Mouse (Mus musculus) stomach, embryonic 15.5 days (tissue): ENCODE data around the gene Filip1l. TPM values are rescaled to one million over a fixed set of nuclear protein-coding genes. Genes with fewer than 3 reads are reported as not detected.
A peak's percentile ranks its signal among the peaks of the same experiment; 100 is the strongest.

Experiments used
- ATAC-seq: fragments of 200-750 bp; cut with Nextera tagmentation; 2 replicates; pipeline ENCODE4 v1.8.0; 2017; ENCODE audit warnings: low read depth, moderate number of reproducible peaks, moderate TSS enrichment; ENCODE audit not compliant: insufficient read depth, low FRiP score
- H3K27ac ChIP-seq: fragments of 300-500 bp; sonication (generic); 2 replicates; pipeline ENCODE4 v1.5.1; 2015; ENCODE audit warnings: mild to moderate bottlenecking, inconsistent platforms
- H3K27me3 ChIP-seq: fragments of 300-500 bp; sonication (generic); replicated peaks from 2 replicates; pipeline ENCODE4 v1.6.1; 2015; ENCODE audit warnings: inconsistent platforms
- H3K36me3 ChIP-seq: fragments of 300-500 bp; sonication (generic); 2 replicates; pipeline ENCODE4 v1.6.1; 2015; ENCODE audit warnings: inconsistent platforms
- H3K4me1 ChIP-seq: fragments of 300-500 bp; sonication (generic); 2 replicates; pipeline ENCODE4 v1.6.1; 2015; ENCODE audit warnings: inconsistent platforms
- H3K4me2 ChIP-seq: fragments of 300-500 bp; sonication (generic); 2 replicates; pipeline ENCODE4 v1.6.1; 2015; ENCODE audit warnings: mild to moderate bottlenecking, inconsistent platforms
- H3K4me3 ChIP-seq: fragments of 300-500 bp; sonication (generic); replicated peaks from 2 replicates; pipeline ENCODE4 v1.5.1; 2015; ENCODE audit warnings: inconsistent platforms
- H3K9ac ChIP-seq: fragments of 300-500 bp; sonication (generic); 2 replicates; pipeline ENCODE4 v1.6.1; 2015; ENCODE audit warnings: inconsistent platforms
- H3K9me3 ChIP-seq: fragments of 300-500 bp; sonication (generic); 2 replicates; pipeline ENCODE4 v1.6.1; 2016; ENCODE audit warnings: inconsistent platforms
- WGBS: fragments of 180-500 bp; shearing (Covaris S2); methylation state at CpG from one replicate; pipeline ENCODE4 v1.1.7; 2015; 5-methylcytosine and 5-hydroxymethylcytosine counted together
- polyA plus RNA-seq: library from polyadenylated mRNA; unstranded; fragments of >200 nt; fragmentation: Nextera tagmentation; extraction: Ambion mirVana; gene quantifications from 2 replicates; pipeline ENCODE4 v1.2.1, GENCODE M21; 2015

Gene Filip1l
- polyA plus RNA-seq, 1 experiment from 2014 or later: 42.1 TPM

DNA sequence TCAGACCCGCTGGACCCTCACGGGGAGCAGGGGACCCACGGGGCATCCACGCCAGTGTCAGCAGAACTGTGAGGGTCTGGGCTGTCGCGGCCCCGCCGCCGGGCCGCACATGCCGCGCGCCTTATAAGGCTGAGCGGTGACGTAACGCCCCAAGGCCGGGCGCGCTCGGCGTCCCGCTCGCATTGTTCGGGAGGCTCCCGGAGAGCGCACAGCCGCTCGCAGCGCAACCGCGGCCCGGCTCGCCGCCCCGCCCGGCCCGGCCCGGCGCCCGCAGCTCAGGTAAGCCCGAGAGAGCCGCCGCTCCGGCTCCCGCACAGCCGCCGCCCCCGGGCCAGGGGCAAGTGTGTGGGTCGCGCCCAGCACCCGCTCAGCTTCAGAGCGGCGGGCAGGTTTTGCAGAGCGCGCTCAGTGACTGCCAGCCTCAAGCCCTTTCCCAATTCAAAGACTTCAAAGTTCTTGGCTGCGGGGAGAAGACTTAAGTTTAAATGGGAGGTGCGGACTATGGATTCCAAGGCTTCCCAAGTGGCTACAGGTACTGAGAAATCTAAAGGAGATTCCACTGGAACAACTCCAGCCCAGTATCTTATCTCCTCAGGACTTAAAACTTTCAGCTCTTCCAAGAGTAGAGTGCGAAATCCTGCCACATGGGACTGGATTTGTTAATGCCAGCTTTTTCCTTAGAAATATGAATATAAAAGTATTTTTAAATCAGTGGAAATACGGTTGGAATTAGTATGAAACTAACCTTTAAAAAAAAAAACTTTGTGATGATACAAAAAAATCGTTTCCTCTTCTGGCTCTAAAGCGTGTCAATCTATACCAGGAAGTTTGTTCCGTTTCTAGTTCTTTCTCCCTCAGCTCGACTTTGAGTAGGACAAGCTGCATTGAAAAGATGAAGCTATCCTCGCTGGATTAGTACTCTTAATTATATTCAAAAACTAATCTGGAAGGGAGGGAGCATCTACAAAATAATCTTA, 196.5 kb downstream of the Filip1l start:
- no peaks in the 10 kb centered on the region for H3K9me3 ChIP-seq
- H3K4me3 ChIP-seq: peak overlapping the region; percentile 82
- H3K4me2 ChIP-seq: peak overlapping the region; percentile 89
- no peaks in the 10 kb centered on the region; the same call in 1 of the 2 replicates for H3K4me1 ChIP-seq
- peak overlapping the region; percentile 87 for H3K9ac ChIP-seq
- H3K27me3 ChIP-seq: no peaks in the 10 kb centered on the region
- peak overlapping the region; percentile 80 for H3K27ac ChIP-seq
- 1% methylated on average over 64 of the region's 64 CpGs for WGBS
- ATAC-seq: peak; percentile 96
- H3K36me3 ChIP-seq: no peaks in the 10 kb centered on the region

DNA sequence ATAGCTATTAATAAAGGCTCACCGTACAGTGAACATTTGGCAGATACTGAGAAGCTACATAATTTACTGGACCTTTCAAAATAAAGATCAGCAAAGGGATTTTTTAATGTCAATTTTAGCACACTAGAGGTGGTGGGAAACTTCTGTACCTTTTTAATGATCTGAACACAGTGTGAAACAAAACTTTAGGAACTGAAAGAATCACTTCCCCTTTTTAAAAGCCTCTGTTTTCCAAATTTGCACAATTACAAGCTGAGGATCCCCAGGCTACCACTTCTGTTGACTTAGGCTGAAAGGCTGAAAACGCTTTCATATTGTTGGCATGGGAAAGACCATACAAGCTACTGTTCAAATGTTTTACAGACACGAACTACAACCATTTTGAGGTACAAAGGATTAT, 197.2 kb downstream of the Filip1l start:
- peak overlapping the region; percentile 80; the same call in 1 of the 2 replicates for H3K27ac ChIP-seq
- H3K4me3 ChIP-seq: peak overlapping the region; percentile 82
- no peaks in the 10 kb centered on the region for H3K36me3 ChIP-seq
- no peak for ATAC-seq
- no peaks in the 10 kb centered on the region; the same call in 1 of the 2 replicates for H3K4me1 ChIP-seq
- H3K27me3 ChIP-seq: no peaks in the 10 kb centered on the region
- WGBS: 19% methylated on average over 3 of the region's 3 CpGs
- H3K9me3 ChIP-seq: no peaks in the 10 kb centered on the region
- H3K4me2 ChIP-seq: peak overlapping the region; percentile 89
- peak overlapping the region; percentile 19; the same call in 1 of the 2 replicates for H3K9ac ChIP-seq

DNA sequence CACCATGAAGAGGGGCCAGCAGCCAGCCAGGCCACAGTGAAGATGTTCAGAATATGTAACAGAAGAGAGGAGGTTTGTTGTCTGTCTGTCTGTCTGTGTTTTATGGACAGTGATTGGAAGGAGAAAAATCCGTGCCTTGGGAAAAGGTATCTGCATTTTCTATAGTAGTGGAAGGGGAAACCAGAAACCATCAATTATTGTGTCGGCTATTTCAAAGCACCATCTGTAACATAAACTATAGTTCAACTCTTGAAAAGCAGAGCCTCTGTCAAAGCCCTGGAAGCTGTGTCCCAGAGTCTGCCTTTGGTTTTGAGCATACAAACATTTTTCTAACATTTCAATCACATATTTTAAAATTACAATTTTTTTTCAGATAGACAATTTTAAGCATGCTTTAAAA, 197.9 kb downstream of the Filip1l start:
- no peaks in the 10 kb centered on the region; the same call in 1 of the 2 replicates for H3K4me1 ChIP-seq
- peak overlapping the region; percentile 38 for H3K4me3 ChIP-seq
- no peak overlapping the region for H3K27ac ChIP-seq
- WGBS: 21% methylated on average over 2 of the region's 2 CpGs
- ATAC-seq: no peak
- peak overlapping the region; percentile 44 for H3K4me2 ChIP-seq
- no peaks in the 10 kb centered on the region for H3K36me3 ChIP-seq
- H3K9ac ChIP-seq: peak overlapping the region; percentile 6; the same call in 1 of the 2 replicates
- no peaks in the 10 kb centered on the region for H3K27me3 ChIP-seq
- H3K9me3 ChIP-seq: no peaks in the 10 kb centered on the region

DNA sequence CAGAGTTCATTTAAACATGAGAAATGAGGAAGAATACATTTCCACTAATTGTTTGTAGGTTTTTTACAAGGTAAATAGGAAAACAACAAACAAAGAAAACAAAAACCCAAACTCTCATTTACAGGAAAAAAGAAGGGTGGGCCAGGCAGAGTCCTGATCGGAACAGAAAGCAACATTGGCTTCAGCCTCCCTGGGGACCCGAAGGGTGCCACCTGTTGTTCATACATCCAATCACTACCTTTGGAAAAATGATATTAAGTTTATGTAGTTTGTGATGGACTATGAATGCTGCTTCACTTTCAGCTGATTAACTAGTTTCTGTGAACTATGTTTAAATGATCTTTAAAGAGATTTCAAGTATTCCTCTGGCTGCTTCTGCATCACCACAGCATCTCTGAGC, 198.7 kb downstream of the Filip1l start:
- no peaks in the 10 kb centered on the region for H3K27me3 ChIP-seq
- H3K27ac ChIP-seq: no peak overlapping the region
- no peaks in the 10 kb centered on the region for H3K36me3 ChIP-seq
- 62% methylated on average over 2 of the region's 2 CpGs for WGBS
- no peak overlapping the region for H3K4me3 ChIP-seq
- no peak overlapping the region for H3K9ac ChIP-seq
- peak overlapping the region; percentile 44 for H3K4me2 ChIP-seq
- no peak for ATAC-seq
- peaks cover 5% of the 10 kb centered on the region; the same call in 1 of the 2 replicates for H3K4me1 ChIP-seq
- H3K9me3 ChIP-seq: no peaks in the 10 kb centered on the region

DNA sequence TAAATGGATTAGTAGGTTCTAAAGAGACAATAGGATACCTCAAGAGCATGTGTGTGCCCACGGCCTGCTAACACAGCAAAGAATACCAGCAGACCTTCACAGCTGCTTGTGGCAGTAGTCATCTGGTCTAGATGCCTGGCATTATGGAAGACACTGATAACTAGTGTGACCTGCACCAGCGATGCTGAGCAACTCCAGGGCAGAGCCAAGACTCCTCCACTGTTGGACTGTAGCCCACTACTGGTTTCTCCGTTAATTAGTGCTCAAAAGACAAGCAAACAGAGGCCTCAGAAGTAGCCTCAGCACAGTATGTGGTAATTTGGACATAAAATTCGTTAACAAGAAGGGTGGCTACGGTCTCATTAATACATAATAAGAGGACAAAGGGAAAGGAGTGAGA, 199.8 kb downstream of the Filip1l start:
- Histone ChIP-seq H3K4me1 (peaks cover 7% of the 10 kb centered on the region; the same call in 1 of the 2 replicates), H3K4me2 (0 out of 2 replicates have a peak overlapping the region, but pooled peaks have one; percentile 14), H3K4me3 (no peak overlapping the region), H3K9me3 (no peaks in the 10 kb centered on the region), H3K36me3 (no peaks in the 10 kb centered on the region), H3K27ac (no peak overlapping the region), H3K27me3 (no peaks in the 10 kb centered on the region), H3K9ac (no peak overlapping the region)
- WGBS: 85% methylated on average over 5 of the region's 5 CpGs
- no peak for ATAC-seq

DNA sequence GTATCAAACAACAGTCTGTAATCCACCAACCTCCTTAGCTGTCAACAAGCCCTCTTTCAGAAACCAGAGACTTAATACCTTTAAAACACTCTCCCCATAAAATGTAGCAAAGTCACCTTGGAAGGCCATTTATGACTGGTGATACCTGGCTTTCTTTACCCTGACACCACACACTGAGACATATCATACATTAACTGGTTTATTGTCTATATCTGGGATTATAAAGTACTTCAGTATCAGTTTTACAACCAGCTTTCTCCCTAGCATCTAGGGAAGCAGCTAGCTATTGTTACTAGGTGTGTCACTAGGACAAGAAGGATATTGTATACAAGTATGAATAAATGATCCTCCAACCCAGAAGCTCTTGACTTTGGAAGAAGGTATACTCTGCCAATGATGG, 200.3 kb downstream of the Filip1l start:
- no peak overlapping the region for H3K27ac ChIP-seq
- H3K36me3 ChIP-seq: no peaks in the 10 kb centered on the region
- no peak for ATAC-seq
- no peak overlapping the region for H3K4me3 ChIP-seq
- no peaks in the 10 kb centered on the region for H3K27me3 ChIP-seq
- peaks cover 7% of the 10 kb centered on the region; the same call in 1 of the 2 replicates for H3K4me1 ChIP-seq
- no peak overlapping the region for H3K9ac ChIP-seq
- no peaks in the 10 kb centered on the region for H3K9me3 ChIP-seq
- no peak overlapping the region for H3K4me2 ChIP-seq

DNA sequence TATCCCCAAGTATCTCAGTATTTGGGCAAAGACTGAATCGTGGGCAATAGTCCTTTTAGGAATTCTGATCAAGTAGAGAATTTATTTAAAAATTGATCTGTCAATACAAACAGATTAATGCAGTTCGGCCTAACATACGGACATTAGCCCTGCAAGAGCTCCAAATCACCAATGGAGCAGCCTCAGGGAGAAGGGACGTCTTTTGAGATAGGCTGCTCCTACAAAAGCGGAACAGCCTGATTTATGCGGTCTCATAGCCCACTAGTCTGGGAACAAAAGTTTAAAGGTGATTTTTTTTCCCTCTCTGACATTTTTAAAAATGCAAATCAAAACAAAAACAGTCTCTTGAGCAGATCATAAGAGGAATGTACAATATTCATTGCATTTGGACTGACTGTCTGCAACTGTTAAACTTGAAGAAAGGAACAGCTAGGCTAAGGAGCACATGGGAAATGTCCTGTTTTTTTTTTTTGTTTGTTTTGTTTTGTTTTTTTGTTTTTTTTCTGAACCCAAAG, 202.1 kb downstream of the Filip1l start:
- Histone ChIP-seq H3K4me1 (peaks cover 7% of the 10 kb centered on the region; the same call in 1 of the 2 replicates), H3K4me2 (no peak overlapping the region; the same call in 1 of the 2 replicates), H3K27ac (no peak overlapping the region), H3K4me3 (no peak overlapping the region), H3K27me3 (no peaks in the 10 kb centered on the region), H3K36me3 (no peaks in the 10 kb centered on the region), H3K9me3 (no peaks in the 10 kb centered on the region), H3K9ac (no peak overlapping the region)
- ATAC-seq: no peak
- WGBS: 81% methylated on average over 6 of the region's 6 CpGs

DNA sequence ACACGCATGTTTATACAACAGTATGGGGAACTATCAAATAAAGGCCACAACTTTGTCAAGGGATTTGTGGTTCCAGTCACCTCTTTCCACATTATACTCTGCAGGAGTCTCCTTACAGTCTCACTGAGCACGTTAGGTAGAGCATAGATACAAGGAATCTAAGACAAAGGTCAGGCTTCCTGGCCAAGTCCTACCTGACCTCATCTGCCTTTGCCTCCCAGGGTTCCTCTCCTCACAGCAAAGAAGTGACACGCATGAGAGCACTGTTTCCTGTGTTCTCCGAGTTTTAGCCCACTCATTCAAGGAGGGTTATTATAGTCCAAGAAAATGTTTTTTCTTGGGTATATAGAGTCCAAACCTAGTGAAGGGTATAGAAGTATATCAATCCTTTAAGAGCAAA, 202.8 kb downstream of the Filip1l start:
- no peak for ATAC-seq
- Histone ChIP-seq H3K27me3 (no peaks in the 10 kb centered on the region), H3K9me3 (no peaks in the 10 kb centered on the region), H3K9ac (no peak overlapping the region), H3K36me3 (no peaks in the 10 kb centered on the region), H3K4me2 (no peak overlapping the region), H3K27ac (no peak overlapping the region), H3K4me3 (no peak overlapping the region), H3K4me1 (peaks cover 7% of the 10 kb centered on the region; the same call in 1 of the 2 replicates)
- WGBS: 65% methylated on average over 4 of the region's 4 CpGs

DNA sequence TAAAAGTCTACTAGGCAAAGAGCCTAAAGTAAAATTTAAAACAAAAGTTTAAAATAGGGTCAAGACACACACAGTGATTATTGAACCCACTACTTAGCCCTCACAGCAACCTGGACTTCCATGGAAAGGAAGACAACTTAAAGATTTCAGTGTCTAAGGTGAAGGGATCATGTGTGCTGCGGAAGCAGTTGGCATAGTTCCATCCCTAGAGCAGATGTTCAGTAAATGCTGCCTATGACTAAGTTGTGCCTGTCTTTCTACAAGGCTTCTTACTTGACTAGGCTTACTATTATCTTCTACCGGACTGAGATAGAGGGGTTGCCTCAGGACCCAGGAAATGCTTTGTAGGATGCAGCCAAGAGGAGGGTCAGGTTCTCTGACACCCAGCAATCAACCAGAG, 203.4 kb downstream of the Filip1l start:
- H3K4me1 ChIP-seq: peaks cover 7% of the 10 kb centered on the region; the same call in 1 of the 2 replicates
- H3K27ac ChIP-seq: 0 out of 2 replicates have a peak overlapping the region, but pooled peaks have one; percentile 31

DNA sequence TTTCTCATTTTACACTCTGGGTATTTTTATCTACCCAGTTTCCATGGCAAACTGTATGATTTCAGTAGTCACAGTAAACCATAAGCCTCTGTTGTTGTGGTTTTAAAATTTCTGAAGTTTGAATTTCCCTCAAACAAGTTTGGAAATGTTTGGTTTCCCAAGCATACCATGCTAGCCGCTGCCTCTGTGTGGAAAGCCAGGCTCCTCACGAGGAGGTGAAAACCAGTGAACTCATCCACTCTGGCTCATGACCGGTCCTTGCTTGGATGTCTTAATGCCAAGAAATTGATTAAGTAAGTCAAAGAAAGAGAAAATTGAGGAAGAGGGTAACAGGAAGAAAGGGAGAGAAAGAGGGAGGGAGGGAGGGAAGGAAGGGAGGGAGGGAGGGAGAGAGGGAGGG, 205.4 kb downstream of the Filip1l start:
- WGBS: 82% methylated on average over 3 of the region's 3 CpGs
- Histone ChIP-seq H3K9me3 (no peaks in the 10 kb centered on the region), H3K27me3 (no peaks in the 10 kb centered on the region), H3K9ac (no peak overlapping the region), H3K4me1 (peaks cover 7% of the 10 kb centered on the region; the same call in 1 of the 2 replicates), H3K36me3 (no peaks in the 10 kb centered on the region), H3K27ac (no peak overlapping the region), H3K4me3 (no peak overlapping the region), H3K4me2 (no peak overlapping the region)
- ATAC-seq: no peak

More for the DNA sequence above, 203.4 kb downstream of the Filip1l start:
- H3K4me3 ChIP-seq: no peak overlapping the region
- H3K4me2 ChIP-seq: no peak overlapping the region
- no peaks in the 10 kb centered on the region for H3K9me3 ChIP-seq
- ATAC-seq: no peak
- H3K36me3 ChIP-seq: no peaks in the 10 kb centered on the region
- H3K9ac ChIP-seq: no peak overlapping the region
- 58% methylated on average over 2 of the region's 2 CpGs for WGBS
- no peaks in the 10 kb centered on the region for H3K27me3 ChIP-seq

DNA sequence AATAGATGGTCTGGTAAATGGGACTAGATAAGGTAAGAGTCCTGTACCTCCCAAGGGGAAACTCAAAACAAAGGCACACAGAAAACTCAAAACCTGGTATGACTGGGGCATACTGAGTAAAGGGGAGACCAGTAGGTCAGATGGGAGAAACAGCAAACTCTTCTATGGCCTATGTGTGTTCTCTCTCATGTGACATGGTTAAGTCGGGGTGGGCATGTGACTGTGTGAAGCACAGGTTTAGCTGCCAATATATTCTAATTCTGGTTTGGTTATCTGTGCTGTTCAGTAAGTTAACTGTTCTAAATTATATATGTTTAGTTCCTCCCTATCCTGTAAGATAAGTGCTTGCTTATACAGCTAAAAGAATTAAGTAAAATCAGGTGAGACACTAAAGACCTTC, 207.3 kb downstream of the Filip1l start:
- Histone ChIP-seq H3K27me3 (no peaks in the 10 kb centered on the region), H3K4me1 (0 out of 2 replicates have a peak, but pooled peaks cover 7% of the 10 kb centered on the region), H3K9me3 (no peaks in the 10 kb centered on the region), H3K36me3 (no peaks in the 10 kb centered on the region), H3K27ac (no peak overlapping the region), H3K9ac (no peak overlapping the region), H3K4me3 (no peak overlapping the region), H3K4me2 (no peak overlapping the region)
- no peak for ATAC-seq
- 78% methylated on average over 1 of the region's 1 CpGs for WGBS

DNA sequence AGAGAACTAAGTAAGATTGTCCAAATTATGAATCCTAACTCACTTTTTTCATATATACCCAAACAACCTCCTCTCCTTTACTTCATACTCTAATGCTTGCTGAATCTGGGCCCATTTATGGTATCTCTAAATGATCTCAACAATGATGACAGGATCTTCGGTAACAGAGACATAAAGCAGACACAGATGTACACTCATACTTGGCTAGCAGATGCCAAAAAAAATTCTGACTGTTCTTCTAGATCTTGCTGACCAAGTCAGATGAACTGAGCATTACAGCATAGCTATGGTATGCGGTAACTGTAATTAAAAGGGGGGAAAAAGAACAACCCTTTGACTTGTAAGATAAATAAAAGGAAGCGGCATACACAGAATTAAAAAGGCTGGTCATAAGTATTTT, 210.6 kb downstream of the Filip1l start:
- peak overlapping the region; percentile 67; the same call in 1 of the 2 replicates for H3K27ac ChIP-seq
- no peaks in the 10 kb centered on the region for H3K9me3 ChIP-seq

More for the DNA sequence above, 210.6 kb downstream of the Filip1l start:
- Histone ChIP-seq H3K4me2 (no peak overlapping the region), H3K27me3 (no peaks in the 10 kb centered on the region), H3K4me1 (no peaks in the 10 kb centered on the region), H3K9ac (no peak overlapping the region), H3K4me3 (no peak overlapping the region), H3K36me3 (no peaks in the 10 kb centered on the region)
- WGBS: 29% methylated on average over 3 of the region's 3 CpGs
- ATAC-seq: peak; percentile 63; the same call in 1 of the 2 replicates
